Mouse (Mus musculus) forebrain, embryonic 12.5 days (tissue): ENCODE results near the gene Fads2. TPM values are rescaled to one million over a fixed set of nuclear protein-coding genes. Genes with fewer than 3 reads are reported as not detected.
A peak's percentile ranks its signal among the peaks of the same experiment; 100 is the strongest.
"Not testable (repeated sequence)": the region's sequence is repeated elsewhere in the genome, so short reads cannot be mapped to it uniquely, and the experiment has no call there.

Source experiments
- ATAC-seq: fragments of 200-750 bp; cut with Nextera tagmentation; 2 replicates; pipeline ENCODE4 v1.8.0; 2017; ENCODE audit warnings: moderate TSS enrichment; ENCODE audit not compliant: low FRiP score
- H3K27ac ChIP-seq: fragments of 300-500 bp; sonication (generic); 2 replicates; pipeline ENCODE4 v1.5.1; 2016; ENCODE audit warnings: mild to moderate bottlenecking
- H3K27me3 ChIP-seq: fragments of 300-500 bp; sonication (generic); 2 replicates; pipeline ENCODE4 v1.6.1; 2016; ENCODE audit warnings: mild to moderate bottlenecking
- H3K36me3 ChIP-seq: fragments of 300-500 bp; sonication (generic); replicated peaks from 2 replicates; pipeline ENCODE4 v1.6.1; 2016; ENCODE audit warnings: mild to moderate bottlenecking
- H3K4me1 ChIP-seq: fragments of 300-500 bp; sonication (generic); 2 replicates; pipeline ENCODE4 v1.6.1; 2016
- H3K4me2 ChIP-seq: fragments of 300-500 bp; sonication (generic); 2 replicates; pipeline ENCODE4 v1.6.1; 2016; ENCODE audit warnings: mild to moderate bottlenecking, moderate library complexity
- H3K4me3 ChIP-seq: fragments of 300-500 bp; sonication (generic); replicated peaks from 2 replicates; pipeline ENCODE4 v1.5.1; 2016; ENCODE audit warnings: mild to moderate bottlenecking
- H3K9ac ChIP-seq: fragments of 300-500 bp; sonication (generic); 2 replicates; pipeline ENCODE4 v1.6.1; 2016; ENCODE audit warnings: mild to moderate bottlenecking
- H3K9me3 ChIP-seq: fragments of 300-500 bp; sonication (generic); 2 replicates; pipeline ENCODE4 v1.6.1; 2016
- WGBS: fragments of 180-500 bp; shearing (Covaris S2); methylation state at CpG from one replicate; pipeline ENCODE4 v1.1.7; 2016; 5-methylcytosine and 5-hydroxymethylcytosine counted together
- polyA plus RNA-seq: library from polyadenylated mRNA; unstranded; fragments of >200 nt; fragmentation: Nextera tagmentation; extraction: Ambion mirVana; gene quantifications from 2 replicates; pipeline ENCODE4 v1.2.1, GENCODE M21; 2016

The Fads2 gene
- polyA plus RNA-seq = 184 and 187 TPM in 2 replicates

- WGBS = under 1% methylated on average over 53 of the region's 57 CpGs
- peaks cover 12% of the 10 kb centered on the region for H3K36me3 ChIP-seq
- H3K27me3 ChIP-seq = no peaks in the 10 kb centered on the region
- H3K4me2 ChIP-seq = peak within 1 kb of the TSS; percentile 92
- peak within 1 kb of the TSS; percentile 98 for H3K27ac ChIP-seq
- H3K9ac ChIP-seq = peak within 1 kb of the TSS; percentile 90
- peak; percentile 96 for ATAC-seq
- H3K4me1 ChIP-seq = peaks cover 50% of the 10 kb centered on the region
- H3K9me3 ChIP-seq = no peaks in the 10 kb centered on the region
- H3K4me3 ChIP-seq = peak within 1 kb of the TSS; percentile 73
Measured at GRCm38 (mm10) chr19:10101341-10102053, at the start of gene Fads2. TSS of gene Fads2 (minus strand) at chr19:10101746.

- Histone ChIP-seq H3K36me3 (no peaks in the 10 kb centered on the region), H3K4me3 (no peak overlapping the region), H3K9me3 (no peaks in the 10 kb centered on the region), H3K9ac (no peak overlapping the region), H3K27me3 (0 out of 2 replicates have a peak, but pooled peaks cover 3% of the 10 kb centered on the region), H3K4me2 (no peak overlapping the region), H3K27ac (no peak overlapping the region), H3K4me1 (peaks cover 8% of the 10 kb centered on the region)
- 65% methylated on average over 3 of the region's 3 CpGs for WGBS
- no peak for ATAC-seq
Measured at GRCm38 (mm10) chr19:10149189-10149588, 47.6 kb upstream of the Fads2 start.

- no peaks in the 10 kb centered on the region for H3K36me3 ChIP-seq
- H3K27me3 ChIP-seq = 0 out of 2 replicates have a peak, but pooled peaks cover 3% of the 10 kb centered on the region
- H3K4me2 ChIP-seq = no peak overlapping the region
- no peak overlapping the region for H3K4me3 ChIP-seq
- H3K9ac ChIP-seq = no peak overlapping the region
- no peak for ATAC-seq
- H3K9me3 ChIP-seq = no peaks in the 10 kb centered on the region
- peaks cover 14% of the 10 kb centered on the region for H3K4me1 ChIP-seq
- no peak overlapping the region for H3K27ac ChIP-seq
- WGBS = 85% methylated on average over 6 of the region's 6 CpGs
Measured at GRCm38 (mm10) chr19:10148555-10148954, 47.0 kb upstream of the Fads2 start.

GRCm38 (mm10) chr19:10144464-10144863 lies 42.9 kb upstream of the Fads2 start:
- WGBS = 53% methylated on average over 4 of the region's 4 CpGs
- no peak for ATAC-seq
- Histone ChIP-seq H3K4me1 (peaks cover 15% of the 10 kb centered on the region), H3K27me3 (no peaks in the 10 kb centered on the region), H3K9ac (no peak overlapping the region), H3K4me2 (no peak overlapping the region), H3K4me3 (no peak overlapping the region), H3K9me3 (no peaks in the 10 kb centered on the region), H3K36me3 (no peaks in the 10 kb centered on the region), H3K27ac (no peak overlapping the region)

GRCm38 (mm10) chr19:10143667-10144066 lies 42.1 kb upstream of the Fads2 start:
- ATAC-seq = 0 out of 2 replicates have a peak, but pooled peaks have one; percentile 44
- Histone ChIP-seq H3K4me3 (no peak overlapping the region), H3K36me3 (no peaks in the 10 kb centered on the region), H3K27me3 (no peaks in the 10 kb centered on the region), H3K9me3 (no peaks in the 10 kb centered on the region), H3K4me2 (no peak overlapping the region), H3K9ac (no peak overlapping the region), H3K4me1 (peaks cover 15% of the 10 kb centered on the region), H3K27ac (no peak overlapping the region)
- 20% methylated on average over 2 of the region's 2 CpGs for WGBS

GRCm38 (mm10) chr19:10139736-10140135 lies 38.2 kb upstream of the Fads2 start:
- H3K9ac ChIP-seq = no peak overlapping the region
- H3K4me2 ChIP-seq = no peak overlapping the region
- no peaks in the 10 kb centered on the region for H3K9me3 ChIP-seq
- 84% methylated on average over 6 of the region's 6 CpGs for WGBS
- H3K27ac ChIP-seq = no peak overlapping the region
- peaks cover 11% of the 10 kb centered on the region for H3K4me1 ChIP-seq
- H3K36me3 ChIP-seq = no peaks in the 10 kb centered on the region
- no peak overlapping the region for H3K4me3 ChIP-seq
- ATAC-seq = no peak
- no peaks in the 10 kb centered on the region for H3K27me3 ChIP-seq

- no peak overlapping the region for H3K4me3 ChIP-seq
- H3K36me3 ChIP-seq = no peaks in the 10 kb centered on the region
- H3K4me2 ChIP-seq = no peak overlapping the region
- no peaks in the 10 kb centered on the region for H3K4me1 ChIP-seq
- no peak for ATAC-seq
- WGBS = 77% methylated on average over 5 of the region's 5 CpGs
- no peak overlapping the region for H3K9ac ChIP-seq
- H3K27ac ChIP-seq = no peak overlapping the region
- H3K27me3 ChIP-seq = no peaks in the 10 kb centered on the region
- H3K9me3 ChIP-seq = no peaks in the 10 kb centered on the region
Measured at GRCm38 (mm10) chr19:10137423-10137822, 35.9 kb upstream of the Fads2 start.

GRCm38 (mm10) chr19:10134692-10135091 lies 33.1 kb upstream of the Fads2 start:
- Histone ChIP-seq H3K27ac (no peak overlapping the region), H3K4me2 (no peak overlapping the region), H3K9me3 (no peaks in the 10 kb centered on the region), H3K9ac (no peak overlapping the region), H3K27me3 (no peaks in the 10 kb centered on the region), H3K36me3 (no peaks in the 10 kb centered on the region), H3K4me3 (no peak overlapping the region), H3K4me1 (no peaks in the 10 kb centered on the region)
- ATAC-seq = no peak
- 66% methylated on average over 2 of the region's 2 CpGs for WGBS

GRCm38 (mm10) chr19:10129547-10129946 lies 28.0 kb upstream of the Fads2 start:
- not testable (repeated sequence) for H3K9me3 ChIP-seq, H3K4me2 ChIP-seq, H3K36me3 ChIP-seq, H3K4me1 ChIP-seq, H3K9ac ChIP-seq, ATAC-seq, H3K27ac ChIP-seq, H3K4me3 ChIP-seq, H3K27me3 ChIP-seq
- WGBS = 69% methylated on average over 7 of the region's 7 CpGs

GRCm38 (mm10) chr19:10126479-10127250 lies 25.1 kb upstream of the Fads2 start:
- Histone ChIP-seq H3K9me3 (no peaks in the 10 kb centered on the region), H3K4me2 (no peak overlapping the region), H3K27ac (no peak overlapping the region), H3K36me3 (no peaks in the 10 kb centered on the region), H3K4me1 (no peaks in the 10 kb centered on the region), H3K4me3 (no peak overlapping the region), H3K9ac (no peak overlapping the region), H3K27me3 (no peaks in the 10 kb centered on the region)
- no peak for ATAC-seq
- WGBS = 61% methylated on average over 5 of the region's 5 CpGs

GRCm38 (mm10) chr19:10123892-10124634 lies 22.5 kb upstream of the Fads2 start:
- ATAC-seq = no peak
- Histone ChIP-seq H3K9me3 (no peaks in the 10 kb centered on the region), H3K27ac (no peak overlapping the region), H3K4me2 (no peak overlapping the region), H3K4me1 (no peaks in the 10 kb centered on the region), H3K27me3 (no peaks in the 10 kb centered on the region), H3K9ac (no peak overlapping the region), H3K36me3 (no peaks in the 10 kb centered on the region), H3K4me3 (no peak overlapping the region)
- 84% methylated on average over 7 of the region's 7 CpGs for WGBS

- no peaks in the 10 kb centered on the region for H3K27me3 ChIP-seq
- H3K4me2 ChIP-seq = no peak overlapping the region
- peaks cover 1% of the 10 kb centered on the region; the same call in 1 of the 2 replicates for H3K4me1 ChIP-seq
- H3K36me3 ChIP-seq = no peaks in the 10 kb centered on the region
- no peak overlapping the region for H3K9ac ChIP-seq
- no peak overlapping the region for H3K27ac ChIP-seq
- no peak for ATAC-seq
- no peaks in the 10 kb centered on the region for H3K9me3 ChIP-seq
- WGBS = 85% methylated on average over 5 of the region's 5 CpGs
- H3K4me3 ChIP-seq = no peak overlapping the region
Measured at GRCm38 (mm10) chr19:10122021-10122631, 20.6 kb upstream of the Fads2 start.
